In the genomic region with DNA sequence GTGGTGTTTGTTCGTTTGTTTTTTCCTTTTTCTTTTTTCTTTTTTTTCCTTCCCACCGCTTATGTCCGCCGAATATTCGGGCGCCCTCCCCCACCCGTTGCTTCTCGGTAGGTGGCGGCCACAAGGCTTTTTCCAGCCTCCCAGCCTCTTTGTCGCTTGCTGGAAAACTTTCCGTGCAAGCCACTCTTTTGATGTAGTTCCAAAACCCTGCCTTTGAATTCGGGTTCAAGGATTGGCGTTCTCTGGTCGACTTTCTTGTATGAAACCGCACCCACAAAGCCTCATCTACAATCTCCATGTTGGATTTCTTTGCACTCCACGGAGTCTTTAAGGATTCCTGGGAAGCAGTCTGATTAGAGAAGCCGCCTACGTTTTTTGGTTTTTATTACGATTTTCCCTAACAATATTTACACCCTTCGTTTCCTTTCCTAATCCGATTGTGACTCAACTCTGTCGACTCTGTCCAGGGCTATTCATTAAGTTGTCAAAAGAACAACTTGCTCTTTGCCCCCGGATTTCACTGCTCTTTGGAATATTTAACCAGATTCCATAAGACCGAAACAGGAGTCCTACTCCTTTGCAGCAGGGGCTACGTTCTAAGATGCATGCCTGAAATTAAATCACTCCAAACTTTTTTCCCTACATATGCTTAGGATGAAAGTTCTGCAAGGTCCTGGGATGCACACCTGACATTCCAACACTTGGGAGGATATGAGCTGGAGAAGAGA, we compare ENCODE assay signal across 8 mouse cellular contexts. TPM values are rescaled to one million over a fixed set of nuclear protein-coding genes. Genes with fewer than 3 reads are reported as not detected.
DNase-seq lines count a peak whose midpoint lies in the region; ATAC-seq and TF ChIP-seq lines count a peak whose summit lies in the region.

No protein-coding gene starts in this region.

- H3K4me2 ChIP-seq in forebrain, embryonic 13.5 days: peak overlapping the region; percentile 70
- peak overlapping the region; percentile 93 for H3K4me2 ChIP-seq in liver, embryonic 16.5 days (ENCODE audit: low read depth, low read length)
- H3K4me2 ChIP-seq in neural tube, embryonic 15.5 days: peak overlapping the region; percentile 80

- peak overlapping the region; percentile 86; the same call in 1 of the 2 replicates for H3K9ac ChIP-seq in ES-E14 (ENCODE audit: insufficient read depth, low read depth, low read length, poor library complexity, severe bottlenecking)
- peak overlapping the region; percentile 70 for H3K9ac ChIP-seq in forebrain, embryonic 13.5 days
- peak overlapping the region; percentile 84 for H3K9ac ChIP-seq in liver, embryonic 16.5 days (ENCODE audit: low read depth, low read length)
- peak overlapping the region; percentile 68 for H3K9ac ChIP-seq in neural tube, embryonic 15.5 days (replicated peaks)

- intact Hi-C loops in heart, postnatal 25 days (cut with DNase I): loop anchor here (2.0 to 10.0 kb wide), 3 partner anchors 25 to 221 kb away; partner anchors contain the start of genes Castor2 and Gtf2ird2

- H3K4me3 ChIP-seq in ES-E14 (ENCODE audit: insufficient read depth in 1 of 2, low read depth in 1 of 2, low read length in 2 of 2, poor library complexity in 1 of 2, severe bottlenecking in 1 of 2): peak overlapping the region; percentile 84 to 95
- peak overlapping the region; percentile 69 for H3K4me3 ChIP-seq in forebrain, embryonic 13.5 days
- H3K4me3 ChIP-seq in liver, embryonic 16.5 days (ENCODE audit: low read depth, low read length): peak overlapping the region; percentile 91
- H3K4me3 ChIP-seq in neural tube, embryonic 15.5 days (replicated peaks): peak overlapping the region; percentile 85

- in situ Hi-C loops in ES-E14 (cut with MboI; ENCODE audit: low sequenced_read_pairs in 2 of 2, unreplicated experiment in 2 of 2): no loop called here

- no peaks in the 10 kb centered on the region for H3K27me3 ChIP-seq in forebrain, embryonic 13.5 days
- no peaks in the 10 kb centered on the region for H3K27me3 ChIP-seq in liver, embryonic 16.5 days (ENCODE audit: control insufficient read depth, insufficient read depth, low read depth, low read length)
- H3K27me3 ChIP-seq in neural tube, embryonic 15.5 days (replicated peaks): no peaks in the 10 kb centered on the region

- under 1% methylated on average over 25 of the region's 25 CpGs for WGBS in forebrain, embryonic 13.5 days
- 6% methylated on average over 25 of the region's 25 CpGs for WGBS in liver, embryonic 16.5 days (ENCODE audit: insufficient replicate concordance)
- WGBS in neural tube, embryonic 15.5 days: 1% methylated on average over 25 of the region's 25 CpGs

- no peak for ATAC-seq in forebrain, embryonic 13.5 days
- ATAC-seq in liver, embryonic 16.5 days (ENCODE audit: low read depth): no peak
- ATAC-seq in neural tube, embryonic 15.5 days (ENCODE audit: low FRiP score): no peak
- no peak for ATAC-seq in megakaryocyte progenitor cell, adult 5-6 weeks (replicated peaks; ENCODE audit: poor library complexity)

- H3K36me3 ChIP-seq in ES-E14 (ENCODE audit: control insufficient read depth, insufficient read depth, low read length, poor library complexity, severe bottlenecking): peaks cover 5% of the 10 kb centered on the region
- peaks cover 9% of the 10 kb centered on the region for H3K36me3 ChIP-seq in forebrain, embryonic 13.5 days (ENCODE audit: poor library complexity, severe bottlenecking)
- 0 out of 2 replicates have a peak, but pooled peaks cover 3% of the 10 kb centered on the region for H3K36me3 ChIP-seq in liver, embryonic 16.5 days (ENCODE audit: control insufficient read depth, insufficient read depth)
- H3K36me3 ChIP-seq in neural tube, embryonic 15.5 days: peaks cover 8% of the 10 kb centered on the region

- peaks cover 2 to 5% of the 10 kb centered on the region in 2 experiments; a peak in 2 of 4 replicates for H3K4me1 ChIP-seq in ES-E14 (ENCODE audit: control insufficient read depth in 2 of 2, insufficient read depth in 2 of 2, low read length in 2 of 2, poor library complexity in 1 of 2)
- peaks cover 39% of the 10 kb centered on the region for H3K4me1 ChIP-seq in forebrain, embryonic 13.5 days
- peaks cover 25% of the 10 kb centered on the region for H3K4me1 ChIP-seq in liver, embryonic 16.5 days (ENCODE audit: control insufficient read depth, low read depth, low read length)
- peaks cover 41% of the 10 kb centered on the region for H3K4me1 ChIP-seq in neural tube, embryonic 15.5 days

- DNase-seq in ES-E14 (ENCODE audit: low read depth, low spot score): no peak
- peak; percentile 83 to 88 for DNase-seq in adrenal gland, postnatal 36 days
- peak; percentile 29 for DNase-seq in heart, postnatal 25 days (ENCODE audit: low spot score)
- peak; percentile 83 to 89 for DNase-seq in kidney, postnatal 4 days

- H3K27ac ChIP-seq in ES-E14 (ENCODE audit: insufficient read depth, low read depth, low read length, poor library complexity, severe bottlenecking): peak overlapping the region; percentile 95
- H3K27ac ChIP-seq in forebrain, embryonic 13.5 days: peak overlapping the region; percentile 98
- peak overlapping the region; percentile 83 for H3K27ac ChIP-seq in liver, embryonic 16.5 days (ENCODE audit: low read length)
- peak overlapping the region; percentile 99 for H3K27ac ChIP-seq in neural tube, embryonic 15.5 days (replicated peaks)

- H3K9me3 ChIP-seq in ES-E14 (ENCODE audit: control insufficient read depth, insufficient read depth, low read depth, low read length): no peaks in the 10 kb centered on the region
- H3K9me3 ChIP-seq in forebrain, embryonic 13.5 days (replicated peaks): no peaks in the 10 kb centered on the region
- H3K9me3 ChIP-seq in liver, embryonic 16.5 days (replicated peaks; ENCODE audit: control insufficient read depth, low read length): no peaks in the 10 kb centered on the region
- no peaks in the 10 kb centered on the region for H3K9me3 ChIP-seq in neural tube, embryonic 15.5 days (replicated peaks)

TF ChIP-seq in ES-E14, 5 proteins besides CTCF, POLR2A, EP300 and RAD21:
- TF ChIP-seq ZNF384 (IDR thresholded peaks at IDR 0.05; ENCODE audit: low read depth, low read length) (peak; percentile 11; the same call in 1 of the 2 replicates), MAFK (IDR thresholded peaks at IDR 0.05; ENCODE audit: insufficient read depth, low read depth, low read length) (no peak)

RNA-seq across cellular contexts. Expression of gene Gtf2i, which starts 1.2 kb away (rescaled TPM):
- total RNA-seq in ES-E14 (2012; rRNA removed): 64.3 and 81.0 TPM in 2 replicates
- total RNA-seq in adrenal gland, postnatal 36 days (2021): 100 to 1,000 TPM; 230 to 239 TPM
- polyA plus RNA-seq in forebrain, embryonic 13.5 days (2015; fragmentation: Nextera tagmentation; extraction: Ambion mirVana): 181 and 195 TPM in 2 replicates
- total RNA-seq in heart, postnatal 25 days (2021): 100 to 1,000 TPM; 194 to 218 TPM
- 31.7 and 34.2 TPM in 2 replicates for polyA plus RNA-seq in liver, embryonic 16.5 days (2015; fragmentation: Nextera tagmentation; extraction: Ambion mirVana)
- 136 and 143 TPM in 2 replicates for polyA plus RNA-seq in neural tube, embryonic 15.5 days (2015; fragmentation: Nextera tagmentation; extraction: Ambion mirVana)
- total RNA-seq in megakaryocyte progenitor cell, adult 5-6 weeks (2015): 89.9 and 91.0 TPM in 2 replicates
- 46.6 and 54.0 TPM in 2 replicates for total RNA-seq in megakaryocyte progenitor cell, adult 5-6 weeks (2017)
